Mouse (Mus musculus) limb, embryonic 12.5 days (tissue): ENCODE data around the gene Tnfrsf25. TPM values are rescaled to one million over a fixed set of nuclear protein-coding genes. Genes with fewer than 3 reads are reported as not detected.

Source experiments
- ATAC-seq: fragments of 200-750 bp; cut with Nextera tagmentation; 2 replicates; pipeline ENCODE4 v1.8.0; 2017; ENCODE audit warnings: low read depth, moderate TSS enrichment; ENCODE audit not compliant: insufficient number of reproducible peaks, insufficient read depth, low FRiP score, low TSS enrichment
- H3K27ac ChIP-seq: fragments of 300-500 bp; sonication (generic); 2 replicates; pipeline ENCODE4 v1.5.1; 2016; ENCODE audit warnings: mild to moderate bottlenecking, moderate library complexity
- H3K27me3 ChIP-seq: fragments of 300-500 bp; sonication (generic); 2 replicates; pipeline ENCODE4 v1.6.1; 2016; ENCODE audit warnings: mild to moderate bottlenecking, moderate library complexity
- H3K36me3 ChIP-seq: fragments of 300-500 bp; sonication (generic); 2 replicates; pipeline ENCODE4 v1.6.1; 2016; ENCODE audit warnings: mild to moderate bottlenecking, moderate library complexity
- H3K4me1 ChIP-seq: fragments of 300-500 bp; sonication (generic); replicated peaks from 2 replicates; pipeline ENCODE4 v1.6.1; 2016
- H3K4me2 ChIP-seq: fragments of 300-500 bp; sonication (generic); 2 replicates; pipeline ENCODE4 v1.6.1; 2016; ENCODE audit warnings: mild to moderate bottlenecking, moderate library complexity
- H3K4me3 ChIP-seq: fragments of 300-500 bp; sonication (generic); replicated peaks from 2 replicates; pipeline ENCODE4 v1.5.1; 2016; ENCODE audit warnings: mild to moderate bottlenecking
- H3K9ac ChIP-seq: fragments of 300-500 bp; sonication (generic); replicated peaks from 2 replicates; pipeline ENCODE4 v1.6.1; 2016; ENCODE audit warnings: mild to moderate bottlenecking, moderate library complexity
- H3K9me3 ChIP-seq: fragments of 300-500 bp; sonication (generic); 2 replicates; pipeline ENCODE4 v1.6.1; 2016; ENCODE audit warnings: mild to moderate bottlenecking, moderate library complexity
- WGBS: fragments of 180-500 bp; shearing (Covaris S2); methylation state at CpG from one replicate; pipeline ENCODE4 v1.1.7; 2016; 5-methylcytosine and 5-hydroxymethylcytosine counted together
- polyA plus RNA-seq: library from polyadenylated mRNA; unstranded; fragments of >200 nt; fragmentation: Nextera tagmentation; extraction: Ambion mirVana; gene quantifications from 2 replicates; pipeline ENCODE4 v1.2.1, GENCODE M21; 2016

Gene Tnfrsf25
- polyA plus RNA-seq, 1 experiment from 2014 or later = 1.9 TPM

DNA sequence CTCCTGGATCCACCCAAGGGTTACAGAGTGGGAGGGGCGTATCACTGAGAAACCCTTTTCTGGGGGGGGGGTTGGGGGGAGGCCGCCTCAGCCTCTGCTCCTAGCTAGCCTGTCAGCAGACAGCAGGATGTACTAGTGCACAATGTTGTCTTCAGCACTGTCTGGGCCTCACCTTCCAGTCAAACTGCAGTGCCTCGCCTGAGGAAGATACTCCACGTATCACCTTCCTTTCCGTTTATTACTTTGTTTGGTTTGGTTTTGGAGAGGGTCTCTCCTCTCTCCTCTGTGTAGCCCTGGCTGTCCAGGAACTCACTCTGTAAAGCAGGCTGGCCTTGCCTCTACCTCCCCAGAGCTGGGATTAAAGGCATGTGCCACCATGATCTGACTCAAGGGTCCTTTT lies 17.5 kb downstream of the Tnfrsf25 start:
- H3K4me3 ChIP-seq = no peak overlapping the region
- H3K36me3 ChIP-seq = no peaks in the 10 kb centered on the region
- no peak overlapping the region for H3K4me2 ChIP-seq
- peaks cover 32% of the 10 kb centered on the region for H3K4me1 ChIP-seq
- peaks cover 92% of the 10 kb centered on the region for H3K27me3 ChIP-seq
- H3K27ac ChIP-seq = no peak overlapping the region
- no peaks in the 10 kb centered on the region for H3K9me3 ChIP-seq
- ATAC-seq = no peak
- H3K9ac ChIP-seq = no peak overlapping the region
- 50% methylated on average over 5 of the region's 5 CpGs for WGBS

DNA sequence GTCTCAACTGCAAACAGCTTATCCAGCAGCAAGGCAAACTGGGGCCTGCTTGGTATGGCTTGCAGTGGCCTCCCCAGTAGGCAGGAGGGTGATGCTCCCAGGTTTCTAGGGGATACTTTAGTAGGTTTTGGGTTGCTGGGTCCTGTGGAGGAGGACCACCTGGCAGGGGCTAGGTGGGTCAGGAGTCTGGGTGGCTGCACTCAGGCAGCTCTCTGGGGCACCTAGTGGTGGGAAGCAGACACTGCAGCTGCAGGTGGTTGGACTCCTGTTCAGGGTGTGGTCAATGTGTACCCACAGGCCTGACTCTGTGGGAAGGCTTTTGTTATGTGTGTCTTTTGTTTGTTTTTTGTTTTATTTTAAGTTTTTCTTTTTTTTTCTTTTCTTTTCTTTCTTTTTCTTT lies 18.8 kb downstream of the Tnfrsf25 start:
- Histone ChIP-seq H3K27me3 (peaks cover 90% of the 10 kb centered on the region), H3K4me3 (no peak overlapping the region), H3K27ac (no peak overlapping the region), H3K9me3 (no peaks in the 10 kb centered on the region), H3K4me1 (peaks cover 38% of the 10 kb centered on the region), H3K4me2 (no peak overlapping the region), H3K9ac (no peak overlapping the region), H3K36me3 (no peaks in the 10 kb centered on the region)
- no peak for ATAC-seq

DNA sequence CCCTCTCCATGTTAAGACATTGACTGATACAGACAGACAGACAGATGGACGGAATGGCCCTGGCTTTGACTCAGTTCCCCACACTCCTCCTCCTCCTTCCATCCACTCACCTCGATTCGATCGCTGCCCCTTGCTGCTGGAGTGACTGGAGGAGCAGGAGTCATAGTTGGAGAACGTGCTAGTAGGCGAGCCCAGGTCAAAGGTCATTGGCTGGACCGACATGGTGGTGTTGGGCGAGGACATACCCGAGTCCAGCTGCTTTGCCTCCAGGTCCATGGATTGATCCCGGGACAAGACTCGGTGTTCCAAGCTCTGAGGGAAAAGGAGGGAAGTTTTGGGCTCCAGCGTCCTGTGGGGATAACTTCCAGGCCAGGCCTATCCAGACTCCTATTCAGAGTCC lies 19.6 kb downstream of the Tnfrsf25 start:
- H3K36me3 ChIP-seq = no peaks in the 10 kb centered on the region
- H3K9me3 ChIP-seq = no peaks in the 10 kb centered on the region
- no peak overlapping the region for H3K9ac ChIP-seq
- peaks cover 34% of the 10 kb centered on the region for H3K4me1 ChIP-seq
- no peak overlapping the region for H3K4me2 ChIP-seq
- WGBS = 83% methylated on average over 12 of the region's 12 CpGs
- H3K27me3 ChIP-seq = peaks cover 87% of the 10 kb centered on the region
- H3K4me3 ChIP-seq = no peak overlapping the region
- no peak for ATAC-seq
- H3K27ac ChIP-seq = no peak overlapping the region

- H3K9me3 ChIP-seq = no peaks in the 10 kb centered on the region
- H3K36me3 ChIP-seq = no peaks in the 10 kb centered on the region
- no peak overlapping the region for H3K4me3 ChIP-seq
- 29% methylated on average over 6 of the region's 6 CpGs for WGBS
- H3K27ac ChIP-seq = no peak overlapping the region
- no peak overlapping the region for H3K9ac ChIP-seq
- peaks cover 25% of the 10 kb centered on the region for H3K4me1 ChIP-seq
- H3K4me2 ChIP-seq = no peak overlapping the region
- ATAC-seq = no peak
- H3K27me3 ChIP-seq = peaks cover 87% of the 10 kb centered on the region
These were observed 20.6 kb downstream of the Tnfrsf25 start for GRCm38 (mm10) chr4:152136112-152136875.

DNA sequence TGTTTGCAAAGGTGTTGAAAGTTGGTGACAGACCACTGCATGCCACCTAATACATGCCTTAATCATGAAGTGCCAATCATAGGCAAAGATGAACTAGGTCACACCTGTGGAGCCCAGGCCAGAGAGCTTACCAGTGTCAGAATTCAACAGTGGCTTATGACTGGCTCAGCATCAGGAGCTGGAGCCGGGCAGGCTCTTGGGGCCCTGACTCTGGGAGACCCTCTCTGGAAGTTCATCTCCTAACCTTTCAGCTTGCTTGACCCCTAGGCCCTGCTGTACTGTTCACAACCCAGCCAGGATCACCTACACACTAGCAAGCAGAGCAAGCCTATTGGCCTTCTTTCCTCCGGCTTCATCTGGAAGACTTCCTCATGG lies 21.1 kb downstream of the Tnfrsf25 start:
- Histone ChIP-seq H3K4me3 (no peak overlapping the region), H3K4me2 (no peak overlapping the region), H3K27me3 (peaks cover 87% of the 10 kb centered on the region), H3K9ac (no peak overlapping the region), H3K4me1 (peaks cover 19% of the 10 kb centered on the region), H3K9me3 (no peaks in the 10 kb centered on the region), H3K27ac (no peak overlapping the region), H3K36me3 (no peaks in the 10 kb centered on the region)
- ATAC-seq = no peak
- WGBS = 86% methylated on average over 2 of the region's 2 CpGs

GRCm38 (mm10) chr4:152138497-152139260 lies 22.9 kb downstream of the Tnfrsf25 start:
- H3K36me3 ChIP-seq = no peaks in the 10 kb centered on the region
- peak overlapping the region; percentile 64 for H3K4me2 ChIP-seq
- H3K4me3 ChIP-seq = peak overlapping the region; percentile 44
- ATAC-seq = peak; percentile 83
- 2% methylated on average over 51 of the region's 51 CpGs for WGBS
- peaks cover 6% of the 10 kb centered on the region for H3K4me1 ChIP-seq
- H3K9ac ChIP-seq = no peak overlapping the region
- H3K9me3 ChIP-seq = no peaks in the 10 kb centered on the region
- H3K27me3 ChIP-seq = peaks cover 77% of the 10 kb centered on the region
- no peak overlapping the region for H3K27ac ChIP-seq

DNA sequence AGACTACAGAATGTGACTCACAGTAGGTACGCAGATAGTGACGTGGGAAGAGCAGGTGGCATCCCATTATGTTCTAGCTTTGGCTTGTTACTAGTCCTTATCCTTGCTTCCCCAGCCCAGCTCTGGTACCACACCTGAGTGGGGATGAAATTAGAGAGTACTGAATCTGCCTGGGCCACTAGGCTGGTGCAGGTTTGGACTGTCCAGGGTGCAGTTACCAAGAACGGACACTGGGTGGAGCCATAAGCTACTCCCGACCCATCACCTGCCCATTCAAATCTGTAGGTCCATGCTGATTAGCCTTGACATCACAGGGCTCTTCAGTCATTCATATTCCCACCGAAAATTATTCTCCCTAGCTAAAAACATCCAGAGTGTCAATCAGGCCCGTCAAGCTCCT lies 24.7 kb downstream of the Tnfrsf25 start:
- H3K27me3 ChIP-seq = peaks cover 74% of the 10 kb centered on the region
- 26% methylated on average over 6 of the region's 6 CpGs for WGBS

DNA sequence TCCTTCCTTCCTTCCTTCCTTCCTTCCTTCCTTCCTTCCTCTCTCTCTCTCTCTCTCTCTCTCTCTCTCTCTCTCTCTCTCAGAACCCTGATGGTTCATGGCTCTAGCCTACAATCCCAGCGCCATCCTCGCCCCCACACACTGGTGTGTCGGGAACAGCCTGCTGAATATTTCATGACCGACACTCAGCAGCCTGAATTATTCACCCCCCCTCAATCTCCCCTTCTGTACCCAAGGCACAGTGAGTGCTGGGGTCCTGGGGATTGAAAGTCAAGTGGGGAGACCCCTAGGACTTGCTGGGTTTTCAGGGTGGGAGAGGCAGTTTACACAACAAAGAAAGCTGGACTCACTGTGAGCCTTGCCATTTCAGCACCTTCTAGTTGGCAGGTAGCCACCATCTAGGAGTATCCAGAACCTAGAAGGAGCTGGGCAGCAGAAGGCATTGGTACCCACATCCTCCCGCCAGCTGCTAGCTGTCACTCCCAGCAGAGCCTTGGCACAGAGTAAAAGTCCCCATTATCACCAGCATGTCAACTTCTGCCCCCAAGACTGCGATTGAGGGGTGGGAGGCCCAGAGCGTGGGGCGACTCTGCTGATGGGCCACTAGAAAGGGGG lies 25.9 kb downstream of the Tnfrsf25 start:
- H3K27ac ChIP-seq = no peak overlapping the region
- no peak overlapping the region for H3K9ac ChIP-seq
- H3K9me3 ChIP-seq = no peaks in the 10 kb centered on the region
- H3K27me3 ChIP-seq = peaks cover 73% of the 10 kb centered on the region
- no peaks in the 10 kb centered on the region for H3K36me3 ChIP-seq
- H3K4me1 ChIP-seq = peaks cover 6% of the 10 kb centered on the region
- WGBS = 71% methylated on average over 8 of the region's 8 CpGs
- ATAC-seq = no peak
- H3K4me3 ChIP-seq = no peak overlapping the region
- H3K4me2 ChIP-seq = no peak overlapping the region

More for the DNA sequence above, 24.7 kb downstream of the Tnfrsf25 start:
- Histone ChIP-seq H3K9me3 (no peaks in the 10 kb centered on the region), H3K36me3 (no peaks in the 10 kb centered on the region), H3K4me2 (no peak overlapping the region), H3K9ac (no peak overlapping the region), H3K27ac (no peak overlapping the region), H3K4me1 (peaks cover 6% of the 10 kb centered on the region), H3K4me3 (no peak overlapping the region)
- ATAC-seq = no peak

DNA sequence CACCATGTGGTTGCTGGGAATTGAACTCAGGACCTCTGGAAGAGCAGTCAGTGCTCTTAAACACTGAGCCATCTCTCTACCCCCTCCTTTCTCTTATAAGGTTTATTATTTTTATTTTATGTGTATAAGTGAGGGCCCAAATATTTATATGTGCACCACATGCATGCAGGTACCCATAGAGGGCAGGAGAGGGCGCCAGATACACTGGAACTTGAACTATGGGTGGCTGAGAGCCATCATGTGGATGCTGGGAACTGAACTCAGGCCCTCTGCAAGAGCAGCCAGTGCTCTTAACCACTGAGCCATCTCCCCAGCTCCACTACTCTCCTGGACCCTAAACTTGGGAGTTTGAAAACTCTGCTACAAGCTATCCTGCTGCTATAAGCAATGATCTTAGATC lies 27.9 kb downstream of the Tnfrsf25 start:
- Histone ChIP-seq H3K9me3 (no peaks in the 10 kb centered on the region), H3K27me3 (peaks cover 70% of the 10 kb centered on the region), H3K36me3 (no peaks in the 10 kb centered on the region), H3K4me2 (no peak overlapping the region), H3K27ac (no peak overlapping the region), H3K4me1 (peaks cover 4% of the 10 kb centered on the region), H3K4me3 (no peak overlapping the region), H3K9ac (no peak overlapping the region)
- 17% methylated on average over 1 of the region's 1 CpGs for WGBS
- ATAC-seq = no peak

DNA sequence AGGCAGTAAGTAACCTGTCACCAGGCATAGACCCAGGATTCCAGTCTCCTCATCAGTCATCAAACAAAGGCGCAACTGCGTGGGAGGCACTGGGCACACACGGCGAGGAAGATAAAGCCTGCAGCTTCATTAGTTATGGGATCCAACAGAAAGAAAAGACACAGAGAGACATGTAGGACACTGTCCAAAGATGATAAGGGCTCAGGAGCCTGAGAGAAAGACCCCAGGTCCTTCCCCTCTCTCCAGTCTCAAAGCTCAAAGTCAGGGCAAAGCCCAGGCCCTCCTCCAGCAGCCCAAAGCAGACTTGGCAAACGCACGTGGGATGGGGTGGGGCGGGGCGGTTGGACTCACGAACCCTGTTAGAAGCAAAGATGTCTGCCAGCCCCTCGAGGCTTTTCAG lies 29.7 kb downstream of the Tnfrsf25 start:
- no peaks in the 10 kb centered on the region for H3K9me3 ChIP-seq
- H3K4me3 ChIP-seq = no peak overlapping the region
- H3K4me2 ChIP-seq = no peak overlapping the region
- H3K36me3 ChIP-seq = no peaks in the 10 kb centered on the region
- no peak overlapping the region for H3K27ac ChIP-seq
- peaks cover 73% of the 10 kb centered on the region for H3K27me3 ChIP-seq
- H3K4me1 ChIP-seq = no peaks in the 10 kb centered on the region
- no peak for ATAC-seq
- no peak overlapping the region for H3K9ac ChIP-seq
- WGBS = 73% methylated on average over 10 of the region's 10 CpGs

DNA sequence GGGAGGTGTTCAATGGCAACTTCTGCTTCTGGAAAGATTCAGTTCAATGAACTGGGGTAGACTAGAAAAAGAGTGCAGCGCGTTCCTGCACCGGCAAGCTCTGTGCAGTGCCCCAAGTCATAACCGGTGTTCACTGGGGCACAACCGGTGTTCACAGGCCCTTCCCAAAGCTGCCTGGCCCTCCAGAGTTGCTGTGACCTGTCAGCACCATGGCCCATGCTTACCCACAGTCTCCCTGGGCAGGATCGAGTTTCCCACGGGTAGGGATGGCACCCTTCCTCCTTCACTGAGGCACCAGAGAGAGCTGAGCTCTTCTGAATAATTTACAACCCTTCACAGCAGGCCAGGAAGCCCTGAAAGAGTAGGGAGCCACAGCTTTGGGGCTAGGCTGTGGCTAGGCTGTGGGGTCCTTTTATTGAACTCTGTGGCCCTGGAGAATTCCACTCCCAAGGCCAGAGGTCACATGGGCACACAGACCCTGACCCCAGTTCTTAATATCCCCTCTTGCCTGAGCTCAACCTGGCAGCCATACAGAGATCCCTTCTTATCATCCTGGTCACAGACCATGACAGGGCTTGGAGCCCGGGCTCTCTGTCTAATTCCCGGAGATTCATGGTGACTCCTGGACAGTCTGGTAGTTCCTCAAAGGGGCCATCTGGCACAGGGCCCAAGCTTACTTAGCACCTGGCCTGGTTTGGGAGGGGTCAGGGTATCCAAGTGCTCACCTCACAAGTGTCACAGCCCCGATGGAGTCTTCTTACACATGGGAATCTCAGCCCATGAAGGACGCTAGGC lies 30.5 kb downstream of the Tnfrsf25 start:
- H3K27ac ChIP-seq = no peak overlapping the region
- H3K9me3 ChIP-seq = no peaks in the 10 kb centered on the region
- 0 out of 2 replicates have a peak overlapping the region, but pooled peaks have one; percentile 27 for H3K9ac ChIP-seq
- WGBS = 52% methylated on average over 11 of the region's 11 CpGs
- H3K4me1 ChIP-seq = no peaks in the 10 kb centered on the region
- no peak overlapping the region for H3K4me3 ChIP-seq
- peaks cover 73% of the 10 kb centered on the region for H3K27me3 ChIP-seq
- H3K4me2 ChIP-seq = no peak overlapping the region
- no peaks in the 10 kb centered on the region for H3K36me3 ChIP-seq
- ATAC-seq = no peak
